Mouse (Mus musculus) CH12.LX (cell line): ENCODE measurements at regions not wholly inside any gene's neighbourhood (a gene's known extent, or its start where the extent isn't known, plus 50 kb on each side); places are given as distances from the start of the nearest gene placed in this dataset.

Experiments used
- DNase-seq: peaks from one replicate; pipeline ENCODE4 v3.0.0-alpha.2; 2013; ENCODE audit errors: extremely low read depth
- H3K27ac ChIP-seq: 2 replicates; pipeline ENCODE4 v1.5.1; 2012; ENCODE audit warnings: low read depth, mild to moderate bottlenecking, control low read depth, moderate library complexity; ENCODE audit not compliant: insufficient read depth
- H3K27me3 ChIP-seq: replicated peaks from 2 replicates; pipeline ENCODE3; 2012; ENCODE audit warnings: inconsistent platforms
- H3K36me3 ChIP-seq, 2 experiments: replicated peaks in 1 of 2; 2 replicates each; pipeline versions ENCODE3 to v1.6.1; 2012; ENCODE audit warnings: inconsistent platforms in 1 of 2, low read length in 1 of 2, mild to moderate bottlenecking in 1 of 2, mixed read lengths in 1 of 2, moderate library complexity in 1 of 2; ENCODE audit not compliant: control insufficient read depth in 1 of 2, insufficient read depth in 1 of 2
- H3K4me1 ChIP-seq, 2 experiments: 2 replicates each; pipeline ENCODE4 v1.6.1; 2012; ENCODE audit warnings: inconsistent platforms in 1 of 2, moderate library complexity in 1 of 2; ENCODE audit not compliant: insufficient read depth in 2 of 2, control insufficient read depth in 1 of 2
- H3K4me2 ChIP-seq: 2 replicates; pipeline ENCODE4 v1.6.1; 2012; ENCODE audit warnings: low read depth, mild to moderate bottlenecking, control low read depth; ENCODE audit not compliant: poor library complexity, insufficient read depth, severe bottlenecking
- H3K4me3 ChIP-seq, 3 experiments: fragments of 150-350 bp in 1 of 3; sonication (generic) in 1 of 3; replicated peaks in 1 of 3; 2 replicates each; pipeline versions ENCODE3 to v1.5.1; 2011 to 2012; ENCODE audit warnings: low read depth in 2 of 3, low read length in 2 of 3, mild to moderate bottlenecking in 2 of 3, moderate library complexity in 2 of 3, control low read depth in 1 of 3, improper control_type of control experiment in 1 of 3, inconsistent platforms in 1 of 3, mixed read lengths in 1 of 3; ENCODE audit not compliant: poor library complexity in 1 of 3
- H3K79me2 ChIP-seq: replicated peaks from 2 replicates; pipeline ENCODE4 v1.6.1; 2012; ENCODE audit warnings: mild to moderate bottlenecking, moderate library complexity; ENCODE audit not compliant: control insufficient read depth, poor library complexity, insufficient read depth, severe bottlenecking; ENCODE audit errors: extremely low read depth
- H3K9ac ChIP-seq: 2 replicates; pipeline ENCODE4 v1.6.1; 2012; ENCODE audit warnings: low read depth, mild to moderate bottlenecking, control low read depth, moderate library complexity; ENCODE audit not compliant: insufficient read depth
- H3K9me3 ChIP-seq: replicated peaks from 2 replicates; pipeline ENCODE3; 2012; ENCODE audit warnings: low read length, inconsistent platforms, mixed read lengths
- BHLHE40 ChIP-seq: IDR thresholded peaks from 2 replicates; pipeline ENCODE4 v1.6.1; 2011; ENCODE audit warnings: mild to moderate bottlenecking, low read depth, low read length, improper control_type of control experiment
- CHD2 ChIP-seq: IDR thresholded peaks from 2 replicates; pipeline ENCODE4 v1.6.1; 2011; ENCODE audit warnings: low read length, improper control_type of control experiment
- ELF1 ChIP-seq: IDR thresholded peaks from 2 replicates; pipeline ENCODE4 v1.6.1; 2014; ENCODE audit warnings: low read depth, mild to moderate bottlenecking, inconsistent platforms, low read length, improper control_type of control experiment
- EP300 ChIP-seq: IDR thresholded peaks from 2 replicates; pipeline ENCODE4 v1.6.1; 2011; ENCODE audit warnings: low read length, improper control_type of control experiment
- ETS1 ChIP-seq: conservative IDR thresholded peaks from 2 replicates; pipeline ENCODE4 v1.6.1; 2012; ENCODE audit warnings: low read depth, mild to moderate bottlenecking, inconsistent platforms, low read length, improper control_type of control experiment, moderate library complexity
- IRF4 ChIP-seq: IDR thresholded peaks from 2 replicates; pipeline ENCODE4 v1.6.1; 2014; ENCODE audit warnings: low read depth, mild to moderate bottlenecking, inconsistent platforms, low read length, improper control_type of control experiment
- JUN ChIP-seq: IDR thresholded peaks from 2 replicates; pipeline ENCODE4 v1.6.1; 2011; ENCODE audit warnings: low read depth, mild to moderate bottlenecking, low read length, improper control_type of control experiment, moderate library complexity; ENCODE audit not compliant: insufficient read depth
- JUND ChIP-seq: conservative IDR thresholded peaks from 2 replicates; pipeline ENCODE4 v1.6.1; 2011; ENCODE audit warnings: low read depth, low read length, improper control_type of control experiment
- MAFK ChIP-seq: IDR thresholded peaks from 2 replicates; pipeline ENCODE4 v1.6.1; 2011; ENCODE audit warnings: low read length, improper control_type of control experiment; ENCODE audit not compliant: insufficient replicate concordance
- MXI1 ChIP-seq: IDR thresholded peaks from 2 replicates; pipeline ENCODE4 v1.6.1; 2011; ENCODE audit warnings: mild to moderate bottlenecking, low read depth, low read length, improper control_type of control experiment
- MYC ChIP-seq: IDR thresholded peaks from 2 replicates; pipeline ENCODE4 v1.6.1; 2011; ENCODE audit warnings: low read depth, mild to moderate bottlenecking, improper control_type of control experiment, low read length
- NRF1 ChIP-seq: IDR thresholded peaks from 2 replicates; pipeline ENCODE4 v1.6.1; 2014; ENCODE audit warnings: low read depth, mild to moderate bottlenecking, inconsistent platforms, low read length, improper control_type of control experiment, moderate library complexity
- PAX5 ChIP-seq: IDR thresholded peaks from 2 replicates; pipeline ENCODE4 v1.6.1; 2012; ENCODE audit warnings: low read length, inconsistent platforms, mixed read lengths
- POLR2A ChIP-seq: IDR thresholded peaks from 2 replicates; pipeline ENCODE4 v1.6.1; 2011; ENCODE audit warnings: low read depth, mild to moderate bottlenecking, improper control_type of control experiment, low read length
- RAD21 ChIP-seq: IDR thresholded peaks from 2 replicates; pipeline ENCODE4 v1.6.1; 2011; ENCODE audit warnings: low read depth, mild to moderate bottlenecking, low read length, improper control_type of control experiment, moderate library complexity
- RCOR1 ChIP-seq: conservative IDR thresholded peaks from 2 replicates; pipeline ENCODE4 v1.6.1; 2012; ENCODE audit warnings: low read depth, mild to moderate bottlenecking, inconsistent platforms, low read length, improper control_type of control experiment
- SMC3 ChIP-seq: IDR thresholded peaks from 2 replicates; pipeline ENCODE4 v1.6.1; 2011; ENCODE audit warnings: low read depth, low read length, improper control_type of control experiment
- TBP ChIP-seq: conservative IDR thresholded peaks from 2 replicates; pipeline ENCODE4 v1.6.1; 2011; ENCODE audit warnings: low read depth, low read length, improper control_type of control experiment
- USF1 ChIP-seq: IDR thresholded peaks from 2 replicates; pipeline ENCODE4 v1.6.1; 2014; ENCODE audit warnings: low read depth, mild to moderate bottlenecking, inconsistent platforms, low read length, improper control_type of control experiment
- USF2 ChIP-seq: conservative IDR thresholded peaks from 2 replicates; pipeline ENCODE4 v1.6.1; 2011; ENCODE audit warnings: low read depth, low read length, improper control_type of control experiment
- ZMIZ1 ChIP-seq: IDR thresholded peaks from 2 replicates; pipeline ENCODE4 v1.6.1; 2012; ENCODE audit warnings: low read depth, mild to moderate bottlenecking, inconsistent platforms, low read length, improper control_type of control experiment
- ZNF384 ChIP-seq: IDR thresholded peaks from 2 replicates; pipeline ENCODE4 v1.6.1; 2012; ENCODE audit warnings: low read depth, low read length, improper control_type of control experiment, inconsistent platforms
- dilution Hi-C: fragments of 300-500 bp; cut with MboI; formaldehyde crosslinking; loops from 2 replicates; pipeline ENCODE4 v1.14.3; 2020; ENCODE audit warnings: low sequenced_read_pairs; ENCODE audit not compliant: extremely low pct_unique_long_range_greater_than_20kb, extremely low pct_ligation_motif_present
- in situ Hi-C: fragments of 300-500 bp; cut with MboI; formaldehyde crosslinking; loops from 3 replicates; pipeline ENCODE4 v1.14.3; 2019; ENCODE audit warnings: low sequenced_read_pairs, low pct_ligation_motif_present, low pct_unique_long_range_greater_than_20kb, mixed read lengths

DNA sequence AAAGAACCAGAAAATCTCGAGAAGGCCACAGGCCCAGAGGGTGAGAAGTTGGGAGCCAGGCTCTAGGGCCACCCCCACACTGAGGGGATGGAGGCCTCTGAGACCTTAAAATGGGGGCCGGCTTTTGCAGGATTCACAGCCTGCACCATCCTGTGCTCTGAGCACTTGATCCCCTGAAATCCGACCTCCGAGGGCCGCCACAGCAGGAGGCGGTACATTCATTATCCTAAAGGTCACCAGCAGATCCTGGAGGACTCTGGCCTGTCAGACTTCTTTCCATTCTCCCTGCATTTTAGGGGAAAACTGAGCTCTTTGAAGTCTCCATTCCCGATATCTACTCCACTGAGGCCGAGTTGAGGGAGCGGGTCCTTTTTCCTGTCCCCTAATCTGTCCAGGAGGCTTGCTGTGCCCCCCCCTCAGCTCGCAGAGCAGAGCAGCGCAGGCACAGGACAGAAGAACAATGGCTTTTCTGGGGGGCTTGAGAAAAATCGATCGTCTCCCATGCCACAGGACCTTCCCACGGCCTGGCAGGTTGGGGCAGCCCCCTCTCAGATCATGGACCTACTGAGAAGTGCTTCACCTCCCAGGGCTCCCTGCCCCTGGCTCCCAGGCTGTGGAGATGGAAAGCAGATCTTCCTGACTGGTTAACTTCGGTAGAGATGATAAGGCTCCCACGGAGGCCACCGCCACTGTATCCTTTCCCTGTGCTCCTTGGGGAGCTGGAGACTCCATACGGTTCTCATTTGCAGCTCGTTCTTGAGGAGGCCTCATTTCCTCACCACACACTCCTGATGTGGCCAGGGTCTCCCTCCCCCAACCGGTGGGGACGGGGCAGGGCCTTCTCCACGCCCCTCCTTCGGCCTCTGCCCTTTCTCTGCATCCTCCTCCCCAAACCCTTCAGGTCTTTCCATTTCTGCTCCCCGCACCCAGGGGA, 126.1 kb upstream of the Bcor start:
- no peak overlapping the region for H3K27ac ChIP-seq
- no peaks in the 10 kb centered on the region for H3K36me3 ChIP-seq
- no peak overlapping the region for H3K9ac ChIP-seq
- no peak for TF ChIP-seq USF2
- no peak for TF ChIP-seq ZNF384
- no peak for TF ChIP-seq MAFK
- no peak for TF ChIP-seq NRF1
- no peak for TF ChIP-seq ELF1
- TF ChIP-seq MXI1 = no peak
- no peak for TF ChIP-seq JUN
- TF ChIP-seq EP300 = no peak
- TF ChIP-seq MYC = no peak
- TF ChIP-seq RCOR1 = no peak
- TF ChIP-seq CHD2 = no peak
- TF ChIP-seq BHLHE40 = no peak
- no peak for TF ChIP-seq ETS1
- H3K9me3 ChIP-seq = no peaks in the 10 kb centered on the region
- H3K4me2 ChIP-seq = no peak overlapping the region
- in situ Hi-C loops (no loop called here), dilution Hi-C loops (no loop called here)
- no peak overlapping the region for H3K4me3 ChIP-seq
- no peaks in the 10 kb centered on the region for H3K4me1 ChIP-seq
- H3K79me2 ChIP-seq = no peaks in the 10 kb centered on the region
- no peak for DNase-seq
- no peaks in the 10 kb centered on the region for H3K27me3 ChIP-seq

DNA sequence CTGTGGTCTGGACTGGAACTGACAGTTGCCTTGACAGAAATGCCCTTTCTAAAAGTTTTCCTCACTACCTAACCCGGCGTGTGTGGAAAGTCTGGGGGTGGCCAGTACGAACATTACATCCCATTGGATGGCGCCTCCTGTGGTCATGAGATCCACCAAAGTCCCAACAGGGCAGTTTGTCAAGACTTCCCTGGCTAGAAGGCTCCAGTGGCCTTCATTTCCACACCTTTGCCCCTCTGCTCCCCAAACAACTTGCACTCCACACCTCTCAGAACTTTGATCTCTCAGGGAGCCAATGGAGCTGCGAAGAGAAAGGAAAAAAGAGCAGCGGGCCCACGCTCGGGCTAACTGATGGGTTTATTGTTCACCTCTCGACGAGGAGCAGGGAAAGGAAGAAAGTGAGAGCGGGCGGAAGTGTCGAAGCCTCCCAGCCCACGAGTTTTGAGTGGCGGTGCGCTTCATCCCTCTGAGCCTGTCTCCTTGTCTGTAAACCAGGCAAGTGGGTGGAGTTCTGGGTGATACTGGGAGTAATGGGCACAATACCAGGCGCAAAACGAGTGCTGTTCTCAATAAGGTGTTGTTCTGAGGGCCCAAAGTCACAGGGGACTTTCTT, 126.9 kb upstream of the Bcor start:
- no peak for DNase-seq
- Histone ChIP-seq H3K4me1 (no peaks in the 10 kb centered on the region), H3K27ac (no peak overlapping the region), H3K4me2 (no peak overlapping the region), H3K27me3 (no peaks in the 10 kb centered on the region), H3K4me3 (no peak overlapping the region), H3K79me2 (no peaks in the 10 kb centered on the region), H3K9ac (no peak overlapping the region), H3K9me3 (no peaks in the 10 kb centered on the region), H3K36me3 (no peaks in the 10 kb centered on the region)
- in situ Hi-C loops (no loop called here), dilution Hi-C loops (no loop called here)
- no peak for TF ChIP-seq POLR2A
- TF ChIP-seq USF1 = no peak
- no peak for TF ChIP-seq JUND
- no peak for TF ChIP-seq ZMIZ1
- TF ChIP-seq ETS1 = no peak
- no peak for TF ChIP-seq SMC3
- no peak for TF ChIP-seq IRF4
- TF ChIP-seq ELF1 = no peak
- no peak for TF ChIP-seq EP300
- TF ChIP-seq PAX5 = no peak
- no peak for TF ChIP-seq MAFK
- no peak for TF ChIP-seq CHD2
- TF ChIP-seq TBP = no peak
- TF ChIP-seq RAD21 = no peak
